Mouse (Mus musculus): ENCODE measurements at regions not wholly inside any gene's neighbourhood (a gene's known extent, or its start where the extent isn't known, plus 50 kb on each side); places are given as distances from the start of the nearest gene placed in this dataset.

GRCm38 (mm10) chr11:82668026-82668425 lies 96.1 kb downstream of the Cct6b start:
- no peak for DNase-seq (ENCODE audit: low spot score in 2 of 2)

- DNase-seq (ENCODE audit: low spot score in 2 of 2) = no peak
Observed at GRCm38 (mm10) chr11:82664076-82664475, 100.0 kb downstream of the Cct6b start.

GRCm38 (mm10) chr11:82662086-82662485 lies 102.0 kb downstream of the Cct6b start:
- DNase-seq (ENCODE audit: low spot score in 2 of 2) = no peak

GRCm38 (mm10) chr11:82651751-82652150 lies 112.4 kb downstream of the Cct6b start:
- DNase-seq (ENCODE audit: low spot score in 2 of 2) = no peak

DNA sequence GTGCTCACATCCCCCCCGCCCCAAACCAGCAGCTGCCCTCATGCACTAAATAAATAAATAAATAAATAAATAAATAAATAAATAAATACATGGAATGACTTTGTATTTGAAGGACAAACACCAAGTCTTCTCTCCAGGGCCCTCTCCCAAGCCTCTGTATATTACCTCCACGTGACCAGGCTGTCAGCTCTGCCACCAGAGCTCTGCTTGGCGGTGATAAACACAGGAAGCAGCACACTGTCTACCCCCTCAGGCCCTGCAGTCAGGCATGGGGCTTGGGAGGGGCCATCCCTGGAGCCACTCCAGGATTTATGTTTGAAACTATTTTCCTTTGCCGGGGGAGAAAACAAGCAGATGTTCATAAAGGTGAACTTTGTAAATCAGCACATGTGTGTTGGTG lies 125.6 kb downstream of the Cct6b start:
- DNase-seq (ENCODE audit: low spot score in 2 of 2) = no peak

GRCm38 (mm10) chr11:82632191-82632590 lies 131.9 kb downstream of the Cct6b start:
- DNase-seq (ENCODE audit: low spot score in 2 of 2) = no peak

GRCm38 (mm10) chr11:82631387-82631786 lies 132.7 kb downstream of the Cct6b start:
- no peak for DNase-seq (ENCODE audit: low spot score in 2 of 2)

- DNase-seq (ENCODE audit: low spot score in 2 of 2) = no peak
Observed at GRCm38 (mm10) chr11:82626501-82627111, 137.5 kb downstream of the Cct6b start.

DNA sequence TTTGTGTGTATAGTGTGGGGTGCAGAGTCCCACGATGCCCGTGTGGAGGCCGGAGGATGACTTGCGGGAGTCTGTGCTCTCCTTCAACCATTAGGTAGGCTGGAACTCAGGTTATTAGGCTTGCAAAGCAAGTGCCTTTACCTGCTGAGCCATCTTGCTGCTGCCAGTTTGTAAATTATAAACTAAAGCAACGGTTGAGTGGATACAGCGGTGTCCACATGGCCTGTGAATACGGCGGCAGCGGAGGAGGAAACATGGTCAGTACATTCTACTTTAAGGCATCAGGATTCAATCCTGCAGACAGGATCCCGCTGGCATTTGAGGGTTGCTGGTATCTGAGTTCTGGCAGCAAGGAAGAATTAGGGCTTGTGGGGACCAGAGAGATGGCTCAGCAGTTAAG lies 143.1 kb downstream of the Cct6b start:
- no peak for DNase-seq (ENCODE audit: low spot score in 2 of 2)

DNA sequence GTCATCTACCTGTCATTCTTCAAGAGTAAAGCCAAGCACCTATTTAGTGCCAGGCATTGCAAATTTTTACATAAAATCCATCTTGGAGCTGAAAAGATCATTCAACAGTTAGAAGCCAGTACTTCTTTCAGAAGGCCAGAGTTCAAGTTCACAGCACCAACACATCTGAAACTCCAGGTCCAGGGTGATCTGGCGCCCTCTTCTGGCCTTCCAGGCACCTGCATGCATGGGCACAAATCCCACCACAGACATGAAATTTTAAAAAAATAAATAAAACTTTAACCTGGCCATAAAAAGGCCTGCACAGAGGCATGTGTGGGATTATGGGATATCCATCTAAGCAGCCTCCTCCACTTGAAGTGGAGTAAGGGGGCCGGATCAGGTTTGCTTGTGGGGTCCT lies 144.7 kb downstream of the Cct6b start:
- DNase-seq (ENCODE audit: low spot score in 2 of 2) = no peak

DNA sequence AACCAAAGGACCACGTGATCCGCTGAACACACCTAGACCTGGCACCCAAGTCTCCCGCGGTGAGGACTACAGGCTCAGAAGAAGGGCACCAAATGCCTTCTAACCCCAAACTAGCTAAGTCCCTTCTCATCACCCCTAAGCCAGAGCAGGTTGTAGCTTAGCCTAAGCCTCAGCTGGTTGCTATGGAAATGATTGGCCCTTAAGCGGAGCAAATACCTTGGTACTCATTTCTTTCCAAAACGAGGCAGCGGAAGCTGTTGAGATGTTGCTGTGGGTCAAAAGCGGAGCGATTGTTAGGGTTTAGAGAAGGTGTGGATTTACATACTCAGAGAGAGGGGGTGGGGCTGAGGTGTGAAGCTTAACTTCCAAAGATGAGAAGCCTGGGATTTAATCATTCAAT lies 145.7 kb downstream of the Cct6b start:
- no peak for DNase-seq (ENCODE audit: low spot score in 2 of 2)

GRCm38 (mm10) chr11:82616856-82617255 lies 147.3 kb downstream of the Cct6b start:
- DNase-seq (ENCODE audit: low spot score in 2 of 2) = no peak

DNA sequence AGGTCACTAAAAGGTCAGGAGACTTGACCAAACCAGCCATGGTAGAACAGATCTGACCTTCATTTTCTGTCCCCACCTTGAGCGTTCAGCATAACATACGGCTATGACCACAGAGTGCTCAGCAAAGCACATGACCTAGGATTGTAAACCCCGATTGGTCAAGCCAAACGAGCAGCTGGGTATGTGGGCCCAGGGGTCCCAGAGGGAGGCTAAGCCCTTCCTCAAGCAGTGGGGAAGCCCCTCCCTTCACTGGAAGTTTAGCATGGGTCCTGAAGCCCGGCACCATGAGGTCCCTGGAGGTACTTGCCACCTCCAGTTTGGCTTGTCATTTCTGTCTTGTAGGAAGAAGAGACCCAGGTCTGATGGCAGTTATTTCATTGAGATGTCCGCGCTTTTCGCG lies 149.8 kb downstream of the Cct6b start:
- DNase-seq (ENCODE audit: low spot score in 2 of 2) = no peak

- DNase-seq (ENCODE audit: low spot score in 2 of 2) = peak in 1 of 2 experiments; percentile 72
Observed at GRCm38 (mm10) chr11:82613503-82613902, 150.6 kb downstream of the Cct6b start.

DNA sequence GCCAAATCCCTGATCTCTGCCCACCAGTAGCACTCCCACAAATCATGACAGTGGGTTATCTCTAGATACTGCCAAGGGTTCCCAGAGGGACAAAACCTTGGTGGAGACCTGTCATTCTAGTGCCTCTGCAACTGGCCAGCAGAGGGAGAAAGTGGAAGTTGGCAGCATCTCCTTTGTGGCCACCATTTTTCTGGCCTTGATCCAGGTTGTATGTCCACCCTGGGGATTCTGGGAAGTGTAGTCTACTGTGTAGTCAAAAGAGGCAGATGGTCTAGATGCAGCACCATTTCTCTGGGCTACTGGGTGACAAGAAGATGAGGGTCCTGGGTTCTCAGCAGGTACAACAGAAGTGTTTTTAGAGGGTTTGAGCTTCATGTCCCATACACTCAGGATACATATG lies 152.1 kb downstream of the Cct6b start:
- DNase-seq (ENCODE audit: low spot score in 2 of 2) = peak in 1 of 2 experiments; percentile 27

DNA sequence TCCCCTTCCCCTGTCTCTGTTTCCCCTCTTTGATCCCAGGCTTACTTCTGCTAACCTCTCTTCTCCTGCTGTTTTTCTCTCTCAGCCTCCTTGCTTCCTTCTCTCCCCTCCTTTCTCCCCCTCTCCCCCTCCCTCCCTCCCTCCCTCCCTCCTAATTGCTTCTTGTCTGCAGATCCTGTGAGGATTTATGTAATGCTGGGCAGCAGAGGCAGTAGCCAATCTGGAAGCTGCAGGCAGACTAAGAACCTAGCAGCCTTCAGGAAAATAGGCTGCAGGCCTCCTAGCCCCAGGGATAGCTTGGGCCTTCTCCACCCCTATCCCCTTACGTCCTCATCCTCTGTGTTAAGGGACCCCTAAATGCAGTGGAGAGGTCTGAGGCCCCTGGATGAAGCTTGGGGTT lies 155.2 kb downstream of the Cct6b start:
- no peak for DNase-seq (ENCODE audit: low spot score in 2 of 2)

DNA sequence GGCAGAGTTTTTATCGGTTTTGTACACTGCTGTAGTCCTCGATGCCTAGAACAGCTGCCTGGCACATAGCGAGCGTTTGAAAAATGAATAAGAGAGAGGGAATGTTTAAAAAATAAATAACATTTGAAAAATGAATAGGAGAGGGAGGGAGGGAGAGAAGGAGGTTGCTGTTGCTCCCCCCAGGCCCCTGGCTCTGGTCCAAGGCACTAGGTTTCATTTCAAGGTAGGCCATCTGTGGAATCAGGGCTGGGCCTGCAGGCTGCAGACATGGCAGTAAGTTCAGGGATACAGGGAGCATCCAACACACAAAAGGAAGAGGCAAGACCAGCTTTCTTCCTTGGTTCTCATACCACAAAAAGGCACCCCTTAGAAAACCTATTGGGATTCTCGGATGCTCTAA lies 156.5 kb downstream of the Cct6b start:
- no peak for DNase-seq (ENCODE audit: low spot score in 2 of 2)

GRCm38 (mm10) chr11:82604251-82604835 lies 159.8 kb downstream of the Cct6b start:
- DNase-seq (ENCODE audit: low spot score in 2 of 2) = no peak

DNA sequence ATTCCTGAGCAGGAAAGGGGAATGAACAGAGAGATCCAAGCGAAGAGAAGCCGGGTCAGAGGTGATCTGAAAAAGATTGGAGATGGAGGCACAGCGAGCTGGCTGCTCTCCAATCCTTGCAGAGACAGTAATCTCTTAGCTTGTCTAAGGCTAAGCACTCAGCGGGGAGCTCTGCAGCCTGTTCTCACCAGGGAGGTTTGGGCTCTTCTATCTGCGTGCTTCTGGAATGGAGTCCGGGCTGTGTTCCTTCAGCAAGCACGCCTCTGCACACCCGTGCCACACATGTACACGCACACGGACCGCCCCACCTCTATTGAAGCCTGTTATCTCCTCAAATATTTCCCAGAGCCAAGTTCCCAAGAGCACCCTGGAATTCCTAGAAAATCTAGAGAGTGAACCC lies 161.3 kb downstream of the Cct6b start:
- DNase-seq (ENCODE audit: low spot score in 2 of 2) = no peak

- no peak for DNase-seq (ENCODE audit: low spot score in 2 of 2)
Observed at GRCm38 (mm10) chr11:82602250-82602649, 161.9 kb downstream of the Cct6b start.

GRCm38 (mm10) chr11:82600151-82600550 lies 164.0 kb downstream of the Cct6b start:
- no peak for DNase-seq (ENCODE audit: low spot score in 2 of 2)

- DNase-seq (ENCODE audit: low spot score in 2 of 2) = no peak
Observed at GRCm38 (mm10) chr11:82597757-82598156, 166.4 kb downstream of the Cct6b start.

- no peak for DNase-seq (ENCODE audit: low spot score in 2 of 2)
Observed at GRCm38 (mm10) chr11:82596801-82597200, 167.3 kb downstream of the Cct6b start.

DNA sequence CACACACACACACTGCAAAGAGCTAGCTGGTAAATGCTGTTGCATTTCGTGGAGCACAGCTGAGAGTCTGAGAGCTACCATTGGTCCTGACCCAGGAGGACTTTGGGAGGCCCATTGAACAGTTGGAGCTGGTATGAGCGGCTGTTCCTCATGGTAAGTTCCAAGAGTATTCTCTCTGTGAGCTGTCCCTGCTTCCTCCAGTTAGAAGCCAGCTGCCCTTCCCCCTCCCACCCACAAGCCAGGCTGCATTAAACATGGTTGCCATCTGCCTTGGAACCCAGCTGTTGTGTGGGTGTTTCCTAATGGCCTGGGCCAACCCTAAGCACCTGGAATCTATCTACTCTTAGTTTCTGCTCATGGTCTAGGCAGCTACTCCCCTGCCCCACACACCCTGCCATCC lies 174.4 kb downstream of the Cct6b start:
- DNase-seq (ENCODE audit: low spot score in 2 of 2) = no peak

All from urinary bladder, postnatal 4 days (tissue).